Mouse (Mus musculus) embryonic facial prominence, embryonic 14.5 days (tissue): ENCODE measurements around the gene Card10. TPM values are rescaled to one million over a fixed set of nuclear protein-coding genes. Genes with fewer than 3 reads are reported as not detected.
A peak's percentile ranks its signal among the peaks of the same experiment; 100 is the strongest.

ENCODE experiments used
- ATAC-seq: fragments of 200-750 bp; cut with Nextera tagmentation; 2 replicates; pipeline ENCODE4 v1.8.0; 2017; ENCODE audit warnings: low read depth, moderate number of reproducible peaks, moderate TSS enrichment
- DNase-seq: peaks from one replicate; pipeline ENCODE4 v3.0.0-alpha.2; 2015; ENCODE audit warnings: low spot score
- H3K27ac ChIP-seq: fragments of 300-500 bp; sonication (generic); replicated peaks from 2 replicates; pipeline ENCODE4 v1.5.1; 2014; ENCODE audit warnings: low read depth, mild to moderate bottlenecking, low read length, moderate library complexity
- H3K27me3 ChIP-seq: fragments of 300-500 bp; sonication (generic); replicated peaks from 2 replicates; pipeline ENCODE4 v1.6.1; 2014; ENCODE audit warnings: low read length; ENCODE audit not compliant: control insufficient read depth, insufficient read depth
- H3K36me3 ChIP-seq: fragments of 300-500 bp; sonication (generic); 2 replicates; pipeline ENCODE4 v1.6.1; 2014; ENCODE audit warnings: low read length, mixed read lengths; ENCODE audit not compliant: control insufficient read depth, insufficient read depth
- H3K4me1 ChIP-seq: fragments of 300-500 bp; sonication (generic); 2 replicates; pipeline ENCODE4 v1.6.1; 2014; ENCODE audit warnings: antibody characterized with exemption, low read length; ENCODE audit not compliant: control insufficient read depth, insufficient read depth
- H3K4me2 ChIP-seq: fragments of 300-500 bp; sonication (generic); 2 replicates; pipeline ENCODE4 v1.6.1; 2014; ENCODE audit warnings: low read depth, mild to moderate bottlenecking, low read length, moderate library complexity, mixed read lengths
- H3K4me3 ChIP-seq: fragments of 300-500 bp; sonication (generic); 2 replicates; pipeline ENCODE4 v1.5.1; 2014; ENCODE audit warnings: low read depth, mild to moderate bottlenecking, low read length
- H3K9ac ChIP-seq: fragments of 300-500 bp; sonication (generic); 2 replicates; pipeline ENCODE4 v1.6.1; 2014; ENCODE audit warnings: low read depth, mild to moderate bottlenecking, low read length, moderate library complexity, mixed read lengths
- H3K9me3 ChIP-seq: fragments of 300-500 bp; sonication (generic); 2 replicates; pipeline ENCODE4 v1.6.1; 2016; ENCODE audit warnings: low read length; ENCODE audit not compliant: control insufficient read depth
- WGBS: fragments of 180-500 bp; shearing (Covaris S2); extraction: QIAGEN DNeasy Blood & Tissue Kit; methylation state at CpG from one replicate; pipeline ENCODE4 v1.1.7; 2014; 5-methylcytosine and 5-hydroxymethylcytosine counted together
- polyA plus RNA-seq: library from polyadenylated mRNA; unstranded; fragments of >200 nt; fragmentation: Nextera tagmentation; extraction: Ambion mirVana; gene quantifications from 2 replicates; pipeline ENCODE4 v1.2.1, GENCODE M21; 2014

The Card10 gene
- polyA plus RNA-seq, 1 experiment from 2014 or later: 6.1 TPM

DNA sequence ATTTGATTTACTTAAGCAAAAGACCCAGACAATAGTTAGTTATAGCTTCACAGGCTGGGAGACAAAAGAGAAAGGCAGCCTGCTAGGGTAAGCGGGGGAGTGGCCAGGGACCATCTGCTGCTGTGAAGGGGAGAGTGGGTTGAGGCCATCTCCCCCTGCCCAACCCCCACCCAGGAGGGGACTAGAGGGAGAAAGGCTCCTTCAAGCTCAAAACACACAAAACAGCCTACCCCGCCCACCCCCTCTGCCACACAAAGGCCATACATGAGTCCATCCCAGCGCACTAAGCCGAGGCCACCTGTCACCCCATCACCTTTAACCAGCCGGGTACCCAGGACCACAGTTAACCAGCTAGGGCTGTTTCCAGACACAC is 31.9 kb downstream of the Card10 start:
- peak; percentile 17; the same call in 1 of the 2 replicates for ATAC-seq
- Histone ChIP-seq H3K27ac (peak overlapping the region; percentile 45), H3K9me3 (no peaks in the 10 kb centered on the region; the same call in 1 of the 2 replicates), H3K4me3 (no peak overlapping the region), H3K36me3 (no peaks in the 10 kb centered on the region), H3K4me2 (peak overlapping the region; percentile 19; the same call in 1 of the 2 replicates), H3K27me3 (no peaks in the 10 kb centered on the region), H3K9ac (no peak overlapping the region), H3K4me1 (peaks cover 4% of the 10 kb centered on the region; the same call in 1 of the 2 replicates)
- 43% methylated on average over 5 of the region's 5 CpGs for WGBS
- DNase-seq: peak; percentile 61

DNA sequence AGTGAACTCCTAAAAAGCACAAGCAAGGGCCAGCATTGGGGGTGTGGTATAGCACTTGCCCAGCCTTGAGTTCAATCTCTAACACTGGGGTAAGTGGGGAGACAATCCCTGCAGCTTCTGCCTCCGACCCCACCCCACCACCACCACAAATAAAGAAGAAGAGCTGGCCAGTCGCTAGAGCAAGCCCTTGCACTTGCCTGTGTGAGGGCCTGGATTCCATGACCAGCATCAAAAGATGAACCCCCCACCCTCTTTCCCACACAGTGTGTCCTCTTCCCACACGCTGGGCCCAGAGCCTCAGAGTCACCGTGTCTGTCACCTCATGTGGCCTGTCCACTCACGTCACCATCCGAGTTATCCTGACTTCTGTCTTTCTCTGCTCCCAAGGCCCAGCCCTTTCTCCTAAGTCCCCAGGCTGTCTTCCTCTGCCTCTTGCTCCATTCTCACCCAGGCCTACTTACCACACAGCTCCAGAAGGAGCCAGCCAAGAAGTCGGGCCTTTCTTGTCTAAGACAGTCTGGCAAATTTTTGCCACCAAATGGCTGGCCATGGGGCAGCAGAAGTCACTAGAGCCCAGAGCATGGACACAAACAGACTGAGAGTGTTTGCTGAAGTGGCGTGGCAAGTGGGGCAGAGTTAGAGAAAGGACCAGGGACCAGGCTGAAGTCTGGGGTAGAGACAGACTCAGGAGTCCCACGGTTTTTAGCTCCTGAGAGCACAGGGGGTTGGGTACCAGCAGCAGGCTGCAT is 32.4 kb downstream of the Card10 start:
- no peak for ATAC-seq
- Histone ChIP-seq H3K9me3 (no peaks in the 10 kb centered on the region; the same call in 1 of the 2 replicates), H3K4me3 (no peak overlapping the region), H3K27ac (peak overlapping the region; percentile 45), H3K27me3 (no peaks in the 10 kb centered on the region), H3K9ac (no peak overlapping the region), H3K4me2 (no peak overlapping the region), H3K4me1 (peaks cover 4% of the 10 kb centered on the region; the same call in 1 of the 2 replicates), H3K36me3 (no peaks in the 10 kb centered on the region)
- WGBS: 65% methylated on average over 9 of the region's 9 CpGs
- no peak for DNase-seq

GRCm38 (mm10) chr15:78769064-78769463 is 33.8 kb downstream of the Card10 start:
- DNase-seq (no peak), ATAC-seq (no peak)
- Histone ChIP-seq H3K36me3 (no peaks in the 10 kb centered on the region), H3K4me2 (no peak overlapping the region), H3K9me3 (no peaks in the 10 kb centered on the region; the same call in 1 of the 2 replicates), H3K4me3 (no peak overlapping the region), H3K27me3 (no peaks in the 10 kb centered on the region), H3K4me1 (peaks cover 4% of the 10 kb centered on the region; the same call in 1 of the 2 replicates), H3K9ac (no peak overlapping the region), H3K27ac (no peak overlapping the region)
- WGBS: 85% methylated on average over 4 of the region's 4 CpGs

GRCm38 (mm10) chr15:78763704-78764103 is 39.1 kb downstream of the Card10 start:
- peak overlapping the region; percentile 6; the same call in 1 of the 2 replicates for H3K27ac ChIP-seq
- DNase-seq: peak; percentile 72
- H3K9ac ChIP-seq: no peak overlapping the region
- H3K36me3 ChIP-seq: no peaks in the 10 kb centered on the region
- ATAC-seq: peak; percentile 51
- WGBS: 59% methylated on average over 5 of the region's 5 CpGs
- H3K27me3 ChIP-seq: no peaks in the 10 kb centered on the region
- no peaks in the 10 kb centered on the region for H3K9me3 ChIP-seq
- no peak overlapping the region for H3K4me2 ChIP-seq
- H3K4me1 ChIP-seq: no peaks in the 10 kb centered on the region; the same call in 1 of the 2 replicates
- H3K4me3 ChIP-seq: no peak overlapping the region

DNA sequence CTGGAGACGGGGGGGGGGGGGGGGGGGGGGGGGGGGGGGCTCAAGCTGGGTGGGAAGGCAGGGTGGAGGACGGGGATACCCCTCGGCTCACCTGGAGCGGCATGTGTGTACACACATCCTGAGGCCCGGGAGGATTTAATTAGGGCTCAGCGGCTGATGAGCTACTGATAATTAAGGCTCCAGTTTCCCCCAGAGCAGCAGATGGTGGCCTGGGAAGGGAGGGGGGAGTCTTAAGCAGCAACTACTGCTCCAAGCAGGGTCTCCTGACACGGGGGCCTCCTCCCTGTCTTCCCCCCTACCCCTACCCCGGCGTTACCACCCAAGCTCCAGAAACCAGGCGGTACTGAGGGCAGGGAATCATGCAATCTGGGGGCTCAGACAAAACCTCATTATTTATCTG is 39.6 kb downstream of the Card10 start:
- DNase-seq: peak; percentile 73
- Histone ChIP-seq H3K4me3 (no peak overlapping the region), H3K9ac (no peak overlapping the region), H3K27me3 (no peaks in the 10 kb centered on the region), H3K27ac (peak overlapping the region; percentile 6; the same call in 1 of the 2 replicates), H3K9me3 (no peaks in the 10 kb centered on the region), H3K4me1 (no peaks in the 10 kb centered on the region; the same call in 1 of the 2 replicates), H3K36me3 (no peaks in the 10 kb centered on the region), H3K4me2 (no peak overlapping the region)
- WGBS: 31% methylated on average over 7 of the region's 10 CpGs
- peak; percentile 67 for ATAC-seq

- H3K4me3 ChIP-seq: no peak overlapping the region
- no peaks in the 10 kb centered on the region for H3K9me3 ChIP-seq
- no peaks in the 10 kb centered on the region for H3K27me3 ChIP-seq
- WGBS: 84% methylated on average over 13 of the region's 13 CpGs
- DNase-seq (no peak), ATAC-seq (no peak)
- H3K4me2 ChIP-seq: no peak overlapping the region
- H3K27ac ChIP-seq: no peak overlapping the region
- no peaks in the 10 kb centered on the region for H3K36me3 ChIP-seq
- H3K9ac ChIP-seq: no peak overlapping the region
- no peaks in the 10 kb centered on the region; the same call in 1 of the 2 replicates for H3K4me1 ChIP-seq
Observed at GRCm38 (mm10) chr15:78761112-78761511, 41.7 kb downstream of the Card10 start.

GRCm38 (mm10) chr15:78758132-78758531 is 44.7 kb downstream of the Card10 start:
- Histone ChIP-seq H3K27me3 (no peaks in the 10 kb centered on the region), H3K9ac (no peak overlapping the region), H3K4me1 (no peaks in the 10 kb centered on the region), H3K4me3 (no peak overlapping the region), H3K27ac (no peak overlapping the region), H3K9me3 (no peaks in the 10 kb centered on the region), H3K36me3 (no peaks in the 10 kb centered on the region), H3K4me2 (no peak overlapping the region)
- WGBS: 91% methylated on average over 6 of the region's 6 CpGs
- no peak for ATAC-seq
- no peak for DNase-seq

DNA sequence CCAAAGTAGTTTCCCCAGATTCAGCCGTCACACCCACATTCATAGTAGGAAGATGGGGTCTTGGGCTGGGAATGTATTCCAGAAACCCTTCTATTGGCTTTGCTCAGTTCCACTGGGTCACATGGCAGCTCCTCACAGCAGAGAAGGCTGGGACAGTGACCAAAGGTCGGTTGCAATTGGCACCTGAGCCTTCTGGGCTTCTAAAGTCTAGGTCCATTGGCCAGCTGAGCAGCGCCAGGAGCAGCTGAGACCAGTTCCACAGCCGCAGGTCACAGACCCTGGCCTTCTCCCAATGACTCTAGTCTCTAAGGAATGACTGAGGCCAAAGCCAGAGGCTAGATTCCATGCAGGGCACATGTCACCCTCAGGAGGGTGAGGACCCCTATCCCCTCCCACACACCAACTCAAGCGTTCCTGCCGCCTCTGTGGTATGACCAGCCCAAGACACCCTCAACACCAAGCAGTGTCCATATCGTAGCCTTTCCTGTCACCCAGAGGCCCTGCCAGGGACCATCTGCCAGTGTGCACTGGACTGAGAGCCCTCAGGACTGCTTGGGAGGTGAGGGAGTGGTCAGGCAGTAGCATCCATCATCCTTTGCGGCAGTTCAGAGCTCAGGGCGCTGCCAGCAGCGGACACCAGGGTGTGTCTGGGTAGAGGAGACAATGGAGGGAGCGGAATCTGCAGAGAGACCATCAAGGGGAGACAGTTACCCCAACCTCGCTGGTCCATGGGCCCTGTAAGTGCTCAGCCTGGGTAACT is 46.7 kb downstream of the Card10 start:
- 81% methylated on average over 12 of the region's 12 CpGs for WGBS
- no peaks in the 10 kb centered on the region for H3K27me3 ChIP-seq
- ATAC-seq (no peak), DNase-seq (no peak)
- no peak overlapping the region for H3K9ac ChIP-seq
- H3K9me3 ChIP-seq: no peaks in the 10 kb centered on the region
- H3K4me1 ChIP-seq: no peaks in the 10 kb centered on the region
- H3K4me2 ChIP-seq: no peak overlapping the region
- no peaks in the 10 kb centered on the region for H3K36me3 ChIP-seq
- H3K4me3 ChIP-seq: no peak overlapping the region
- H3K27ac ChIP-seq: no peak overlapping the region
